Comparison of ENCODE assay signal across 16 mouse cellular contexts in genomic region chr9:78121985-78122384, GRCm38 (mm10). TPM values are rescaled to one million over a fixed set of nuclear protein-coding genes. Genes with fewer than 3 reads are reported as not detected.
A peak's percentile ranks its signal among the peaks of the same experiment; 100 is the strongest.
DNase-seq lines count a peak whose midpoint lies in the region; ATAC-seq and TF ChIP-seq lines count a peak whose summit lies in the region.
"Had no signal": no experiment of that assay in that cellular context is flagged by ENCODE, and none has a peak within 500 bp of the region (broad histone marks: within the 10 kb centered on the region; RNA-seq: fewer than 3 reads in every experiment).

No protein-coding gene starts in this region.

- peak overlapping the region; percentile 70 for H3K27ac ChIP-seq in gastrocnemius, adult 2 months
- peak overlapping the region; percentile 51 for H3K27ac ChIP-seq in kidney, adult 2 months (ENCODE audit: insufficient read depth, low read depth, low read length)
- peak overlapping the region; percentile 59; the same call in 1 of the 2 replicates for H3K27ac ChIP-seq in lung, embryonic 16.5 days (ENCODE audit: low read length)
- H3K27ac ChIP-seq: forebrain, embryonic 13.5 days; midbrain, embryonic 10.5 days; neural tube, embryonic 13.5 days had no signal

- 77% methylated on average over 6 of the region's 6 CpGs for WGBS in kidney, adult 2 months
- 58% methylated on average over 6 of the region's 6 CpGs for WGBS in lung, embryonic 16.5 days

- peak overlapping the region; percentile 15; the same call in 1 of the 2 replicates for H3K9ac ChIP-seq in lung, embryonic 16.5 days (ENCODE audit: low read length)
- H3K9ac ChIP-seq: forebrain, embryonic 13.5 days; neural tube, embryonic 13.5 days had no signal

- H3K4me2 ChIP-seq in lung, embryonic 16.5 days (ENCODE audit: low read depth, low read length), result no peak overlapping the region
- H3K4me2 ChIP-seq: forebrain, embryonic 13.5 days; neural tube, embryonic 13.5 days had no signal

- H3K36me3 ChIP-seq in kidney, adult 2 months (ENCODE audit: control insufficient read depth, insufficient read depth, low read length), result no peaks in the 10 kb centered on the region
- H3K36me3 ChIP-seq in lung, embryonic 16.5 days (ENCODE audit: control insufficient read depth, insufficient read depth, low read length), result peaks cover 2% of the 10 kb centered on the region; the same call in 1 of the 2 replicates

- TF ChIP-seq CTCF in gastrocnemius, adult 2 months (IDR thresholded peaks at IDR 0.05), result no peak
- no peak for TF ChIP-seq CTCF in kidney, adult 2 months (conservative IDR thresholded peaks at IDR 0.05; ENCODE audit: insufficient read depth, insufficient read length, low read depth, low read length)

- no peak for DNase-seq in gastrocnemius, adult 2 months
- DNase-seq in gastrocnemius, postnatal 36 days, result no peak
- no peak for DNase-seq in kidney, adult 2 months
- no peak for DNase-seq in kidney, postnatal 4 days
- DNase-seq in lung, postnatal 10 days, result no peak
- DNase-seq in ovary, postnatal 10 days (ENCODE audit: low spot score), result no peak
- DNase-seq in T-cell, adult 2 months (ENCODE audit: low spot score), result no peak
- DNase-seq: adrenal gland, postnatal 14 days; cerebellum, adult 8-10 months; embryo, embryonic 11 days; layer of hippocampus, postnatal 36 days; thymus, postnatal 25 days had no signal

- ATAC-seq in lung, embryonic 16.5 days (ENCODE audit: low read depth), result no peak
- ATAC-seq: forebrain, embryonic 13.5 days had no signal

- peaks cover 10% of the 10 kb centered on the region for H3K4me1 ChIP-seq in kidney, adult 2 months (ENCODE audit: control insufficient read depth, insufficient read depth, low read length)
- no peaks in the 10 kb centered on the region; the same call in 1 of the 2 replicates for H3K4me1 ChIP-seq in lung, embryonic 16.5 days (replicated peaks; ENCODE audit: control insufficient read depth, insufficient read depth, low read length)

- no peaks in the 10 kb centered on the region for H3K9me3 ChIP-seq in lung, embryonic 16.5 days (ENCODE audit: control insufficient read depth, low read length)
- H3K9me3 ChIP-seq: forebrain, embryonic 13.5 days; midbrain, embryonic 10.5 days; neural tube, embryonic 13.5 days had no signal

- no peak for TF ChIP-seq POLR2A in kidney, adult 2 months (IDR thresholded peaks at IDR 0.05; ENCODE audit: low read depth, low read length)

- H3K4me3 ChIP-seq in gastrocnemius, adult 2 months, result peak overlapping the region; percentile 9
- no peak overlapping the region for H3K4me3 ChIP-seq in kidney, adult 2 months (ENCODE audit: insufficient read depth, low read depth, low read length)
- H3K4me3 ChIP-seq in lung, embryonic 16.5 days (ENCODE audit: low read length), result no peak overlapping the region
- H3K4me3 ChIP-seq: forebrain, embryonic 13.5 days; midbrain, embryonic 10.5 days; neural tube, embryonic 13.5 days had no signal

- intact Hi-C loops in gastrocnemius, adult 2 months (cut with DNase I), result no loop called here
- intact Hi-C loops in gastrocnemius, postnatal 36 days (cut with DNase I), result no loop called here

- H3K27me3 ChIP-seq in kidney, adult 2 months (replicated peaks; ENCODE audit: control insufficient read depth, insufficient read depth, low read length), result no peaks in the 10 kb centered on the region
- H3K27me3 ChIP-seq in lung, embryonic 16.5 days (ENCODE audit: control insufficient read depth, insufficient read depth, low read depth, low read length), result no peaks in the 10 kb centered on the region
- H3K27me3 ChIP-seq: forebrain, embryonic 13.5 days; neural tube, embryonic 13.5 days had no signal

RNA-seq across cellular contexts. Expression of gene Ick, which starts 13.0 kb away (rescaled TPM):
- 1 to 10 TPM; 5.0 to 6.4 TPM for total RNA-seq in gastrocnemius, adult 2 months (2021)
- total RNA-seq in gastrocnemius, postnatal 36 days (2021), result 1 to 10 TPM; 5.4 to 7.5 TPM
- polyA plus RNA-seq in kidney, adult 2 months (2012; rRNA removed), result 8.2 and 8.9 TPM in 2 replicates
- 18.7 and 21.2 TPM in 2 replicates for polyA plus RNA-seq in lung, embryonic 16.5 days (2015; fragmentation: Nextera tagmentation; extraction: Ambion mirVana)

RNA-seq across cellular contexts. Expression of gene Fbxo9, which starts 13.1 kb away (rescaled TPM):
- total RNA-seq in gastrocnemius, adult 2 months (2021), result 10 to 100 TPM; 43.3 to 49.0 TPM
- total RNA-seq in gastrocnemius, postnatal 36 days (2021), result 10 to 100 TPM; 52.0 to 62.9 TPM
- polyA plus RNA-seq in kidney, adult 2 months (2012; rRNA removed), result 93.3 and 100.0 TPM in 2 replicates
- polyA plus RNA-seq in lung, embryonic 16.5 days (2015; fragmentation: Nextera tagmentation; extraction: Ambion mirVana), result 38.6 and 42.9 TPM in 2 replicates
